Mouse (Mus musculus): ENCODE measurements around the gene Gck. TPM values are rescaled to one million over a fixed set of nuclear protein-coding genes. Genes with fewer than 3 reads are reported as not detected.

Gck gene
- polyA plus RNA-seq, 1 experiment = 0.33 TPM

GRCm38 (mm10) chr11:5988126-5988525 is 38.2 kb upstream of the Gck start:
- 77% methylated on average over 10 of the region's 10 CpGs for WGBS
- Histone ChIP-seq H3K4me1 (ENCODE audit: control insufficient read depth, insufficient read depth, insufficient read length, low read length) (no peaks in the 10 kb centered on the region), H3K27me3 (ENCODE audit: control insufficient read depth, insufficient read depth, low read length) (no peaks in the 10 kb centered on the region), H3K27ac (ENCODE audit: insufficient read depth, low read depth, low read length) (no peak overlapping the region), H3K4me3 (ENCODE audit: low read depth, low read length) (no peak overlapping the region), H3K36me3 (ENCODE audit: control insufficient read depth, insufficient read depth, low read length) (no peaks in the 10 kb centered on the region)
- TF ChIP-seq CTCF (IDR thresholded peaks at IDR 0.05; ENCODE audit: extremely low read depth, insufficient read length, insufficient replicate concordance, low read depth, low read length) (no peak), POLR2A (IDR thresholded peaks at IDR 0.05; ENCODE audit: low read depth, low read length) (no peak)

DNA sequence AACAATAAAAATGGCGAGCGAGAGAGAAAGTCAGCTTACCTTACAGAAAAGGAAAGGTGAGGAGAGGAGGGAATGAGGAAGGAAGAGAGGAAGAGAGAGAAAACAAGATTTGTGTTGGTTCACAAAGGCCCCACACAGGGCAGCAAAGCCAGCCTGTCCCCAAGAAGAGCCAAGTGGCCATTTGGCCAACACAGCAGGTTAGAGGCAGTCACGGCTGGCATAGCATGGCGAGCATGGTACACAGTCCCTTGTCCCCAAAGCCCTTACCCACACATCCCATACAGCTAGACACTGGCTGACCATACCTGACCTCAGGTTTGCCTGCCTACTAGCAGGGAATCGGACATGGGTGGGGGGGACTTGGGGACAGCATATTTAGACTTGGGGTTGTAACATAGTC is 33.7 kb upstream of the Gck start:
- Histone ChIP-seq H3K36me3 (ENCODE audit: control insufficient read depth, insufficient read depth, low read length) (no peaks in the 10 kb centered on the region), H3K27ac (ENCODE audit: insufficient read depth, low read depth, low read length) (no peak overlapping the region), H3K27me3 (ENCODE audit: control insufficient read depth, insufficient read depth, low read length) (no peaks in the 10 kb centered on the region), H3K4me3 (ENCODE audit: low read depth, low read length) (no peak overlapping the region), H3K4me1 (ENCODE audit: control insufficient read depth, insufficient read depth, insufficient read length, low read length) (peaks cover 2% of the 10 kb centered on the region)
- no peak for TF ChIP-seq POLR2A (IDR thresholded peaks at IDR 0.05; ENCODE audit: low read depth, low read length)
- no peak for TF ChIP-seq CTCF (IDR thresholded peaks at IDR 0.05; ENCODE audit: extremely low read depth, insufficient read length, insufficient replicate concordance, low read depth, low read length)
- 95% methylated on average over 5 of the region's 5 CpGs for WGBS

GRCm38 (mm10) chr11:5981323-5981722 is 31.4 kb upstream of the Gck start:
- Histone ChIP-seq H3K36me3 (ENCODE audit: control insufficient read depth, insufficient read depth, low read length) (no peaks in the 10 kb centered on the region), H3K27me3 (ENCODE audit: control insufficient read depth, insufficient read depth, low read length) (no peaks in the 10 kb centered on the region), H3K4me3 (ENCODE audit: low read depth, low read length) (no peak overlapping the region), H3K4me1 (ENCODE audit: control insufficient read depth, insufficient read depth, insufficient read length, low read length) (peaks cover 2% of the 10 kb centered on the region), H3K27ac (ENCODE audit: insufficient read depth, low read depth, low read length) (no peak overlapping the region)
- no peak for TF ChIP-seq POLR2A (IDR thresholded peaks at IDR 0.05; ENCODE audit: low read depth, low read length)
- TF ChIP-seq CTCF (IDR thresholded peaks at IDR 0.05; ENCODE audit: extremely low read depth, insufficient read length, insufficient replicate concordance, low read depth, low read length) = no peak
- WGBS = 91% methylated on average over 7 of the region's 7 CpGs

DNA sequence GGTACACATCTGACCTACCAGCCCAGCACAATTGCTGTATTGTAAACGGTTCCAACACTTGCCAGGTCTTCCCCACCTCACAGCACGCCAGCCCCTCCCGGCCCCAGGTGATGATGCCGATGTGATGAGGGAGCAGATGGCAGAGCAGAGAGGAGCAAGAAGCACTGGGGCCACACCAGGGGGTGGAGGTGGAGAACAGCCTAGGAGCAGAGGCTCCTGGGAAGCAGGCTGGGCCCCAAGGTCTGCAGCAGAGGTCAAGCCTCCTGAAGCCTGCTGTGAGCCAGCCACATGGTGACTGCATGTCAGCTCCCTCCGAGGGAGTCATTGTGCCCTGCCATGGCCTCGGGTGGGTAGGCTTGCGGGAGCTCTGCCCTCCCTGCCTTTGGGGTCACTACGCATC is 30.7 kb upstream of the Gck start:
- Histone ChIP-seq H3K27me3 (ENCODE audit: control insufficient read depth, insufficient read depth, low read length) (no peaks in the 10 kb centered on the region), H3K36me3 (ENCODE audit: control insufficient read depth, insufficient read depth, low read length) (no peaks in the 10 kb centered on the region), H3K27ac (ENCODE audit: insufficient read depth, low read depth, low read length) (no peak overlapping the region), H3K4me3 (ENCODE audit: low read depth, low read length) (no peak overlapping the region), H3K4me1 (ENCODE audit: control insufficient read depth, insufficient read depth, insufficient read length, low read length) (peaks cover 2% of the 10 kb centered on the region)
- TF ChIP-seq POLR2A (IDR thresholded peaks at IDR 0.05; ENCODE audit: low read depth, low read length) (no peak), CTCF (IDR thresholded peaks at IDR 0.05; ENCODE audit: extremely low read depth, insufficient read length, insufficient replicate concordance, low read depth, low read length) (no peak)
- 46% methylated on average over 8 of the region's 8 CpGs for WGBS

DNA sequence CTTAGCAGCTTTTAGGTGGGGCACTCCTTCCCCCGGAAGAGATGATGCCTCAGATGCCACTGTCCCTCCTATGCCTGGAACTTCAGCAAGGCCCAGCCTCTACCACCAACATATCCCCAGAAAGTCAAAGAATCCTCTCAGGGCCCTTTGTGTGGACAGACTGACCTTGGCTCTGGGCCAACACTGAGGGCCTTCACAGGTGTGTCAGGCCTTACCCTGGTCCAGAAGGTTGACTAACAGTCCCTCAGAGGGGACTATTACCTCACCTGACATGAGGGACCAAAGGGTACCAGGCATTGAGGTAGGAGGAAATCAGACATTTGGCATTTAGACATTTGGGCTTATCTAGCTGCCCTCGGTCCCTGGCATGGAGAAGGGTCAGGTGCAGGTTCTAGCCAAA is 30.2 kb upstream of the Gck start:
- Histone ChIP-seq H3K4me3 (ENCODE audit: low read depth, low read length) (no peak overlapping the region), H3K4me1 (ENCODE audit: control insufficient read depth, insufficient read depth, insufficient read length, low read length) (peaks cover 2% of the 10 kb centered on the region), H3K27ac (ENCODE audit: insufficient read depth, low read depth, low read length) (no peak overlapping the region), H3K27me3 (ENCODE audit: control insufficient read depth, insufficient read depth, low read length) (no peaks in the 10 kb centered on the region), H3K36me3 (ENCODE audit: control insufficient read depth, insufficient read depth, low read length) (no peaks in the 10 kb centered on the region)
- no peak for TF ChIP-seq CTCF (IDR thresholded peaks at IDR 0.05; ENCODE audit: extremely low read depth, insufficient read length, insufficient replicate concordance, low read depth, low read length)
- no peak for TF ChIP-seq POLR2A (IDR thresholded peaks at IDR 0.05; ENCODE audit: low read depth, low read length)
- WGBS = 51% methylated on average over 2 of the region's 2 CpGs

GRCm38 (mm10) chr11:5979088-5979487 is 29.2 kb upstream of the Gck start:
- no peaks in the 10 kb centered on the region for H3K27me3 ChIP-seq (ENCODE audit: control insufficient read depth, insufficient read depth, low read length)
- no peak overlapping the region for H3K4me3 ChIP-seq (ENCODE audit: low read depth, low read length)
- no peaks in the 10 kb centered on the region for H3K36me3 ChIP-seq (ENCODE audit: control insufficient read depth, insufficient read depth, low read length)
- peaks cover 2% of the 10 kb centered on the region for H3K4me1 ChIP-seq (ENCODE audit: control insufficient read depth, insufficient read depth, insufficient read length, low read length)
- H3K27ac ChIP-seq (ENCODE audit: insufficient read depth, low read depth, low read length) = no peak overlapping the region
- WGBS = 69% methylated on average over 7 of the region's 7 CpGs
- TF ChIP-seq POLR2A (IDR thresholded peaks at IDR 0.05; ENCODE audit: low read depth, low read length) (no peak), CTCF (IDR thresholded peaks at IDR 0.05; ENCODE audit: extremely low read depth, insufficient read length, insufficient replicate concordance, low read depth, low read length) (no peak)

DNA sequence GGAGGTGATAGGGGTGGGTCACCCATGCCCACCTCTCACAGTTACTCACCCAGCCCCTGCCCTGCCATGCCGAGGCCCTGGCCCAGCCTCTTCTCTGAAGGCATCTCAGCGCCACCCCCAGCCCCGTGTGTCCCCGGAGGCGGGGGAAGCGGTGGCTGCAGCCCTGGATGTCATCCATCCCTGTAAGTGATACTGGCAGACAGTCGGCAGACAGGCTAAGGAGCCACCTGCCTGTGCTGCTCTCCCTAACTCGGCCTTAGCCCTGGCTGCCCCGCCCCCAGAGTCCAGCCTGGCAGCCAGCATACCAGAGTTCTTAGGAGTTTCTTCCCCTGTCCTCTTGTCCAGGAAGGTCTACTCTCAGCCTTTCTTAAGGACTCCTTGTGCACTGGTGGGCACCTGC is 26.2 kb upstream of the Gck start:
- no peak for TF ChIP-seq POLR2A (IDR thresholded peaks at IDR 0.05; ENCODE audit: low read depth, low read length)
- no peak for TF ChIP-seq CTCF (IDR thresholded peaks at IDR 0.05; ENCODE audit: extremely low read depth, insufficient read length, insufficient replicate concordance, low read depth, low read length)
- 0 out of 2 replicates have a peak, but pooled peaks cover 3% of the 10 kb centered on the region for H3K36me3 ChIP-seq (ENCODE audit: control insufficient read depth, insufficient read depth, low read length)
- H3K27ac ChIP-seq (ENCODE audit: insufficient read depth, low read depth, low read length) = no peak overlapping the region
- no peak overlapping the region for H3K4me3 ChIP-seq (ENCODE audit: low read depth, low read length)
- WGBS = 44% methylated on average over 9 of the region's 9 CpGs
- peaks cover 2% of the 10 kb centered on the region for H3K4me1 ChIP-seq (ENCODE audit: control insufficient read depth, insufficient read depth, insufficient read length, low read length)
- H3K27me3 ChIP-seq (ENCODE audit: control insufficient read depth, insufficient read depth, low read length) = no peaks in the 10 kb centered on the region

DNA sequence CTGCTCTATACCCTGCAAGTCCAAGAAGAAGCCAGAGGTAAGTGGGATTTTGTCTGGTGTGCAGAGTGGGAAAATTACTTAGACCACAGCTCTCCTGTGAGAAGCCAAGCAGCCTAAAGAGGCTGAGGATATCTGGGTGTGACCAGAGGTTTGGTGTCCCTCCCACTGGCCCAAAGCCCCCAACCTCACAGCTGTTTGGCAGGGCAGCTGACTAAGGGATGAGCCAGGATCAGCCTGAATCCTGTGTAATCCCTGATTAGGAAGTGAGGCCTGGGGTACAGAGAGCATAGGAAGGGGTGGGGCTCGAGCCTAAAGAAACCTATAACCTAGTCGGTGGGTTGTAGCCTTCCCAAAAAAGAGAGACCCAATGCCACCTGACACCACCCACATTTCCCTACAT is 25.2 kb upstream of the Gck start:
- 0 out of 2 replicates have a peak, but pooled peaks cover 3% of the 10 kb centered on the region for H3K36me3 ChIP-seq (ENCODE audit: control insufficient read depth, insufficient read depth, low read length)
- no peaks in the 10 kb centered on the region for H3K27me3 ChIP-seq (ENCODE audit: control insufficient read depth, insufficient read depth, low read length)
- no peak overlapping the region for H3K27ac ChIP-seq (ENCODE audit: insufficient read depth, low read depth, low read length)
- H3K4me1 ChIP-seq (ENCODE audit: control insufficient read depth, insufficient read depth, insufficient read length, low read length) = no peaks in the 10 kb centered on the region
- TF ChIP-seq CTCF (IDR thresholded peaks at IDR 0.05; ENCODE audit: extremely low read depth, insufficient read length, insufficient replicate concordance, low read depth, low read length) = no peak
- TF ChIP-seq POLR2A (IDR thresholded peaks at IDR 0.05; ENCODE audit: low read depth, low read length) = no peak
- WGBS = 54% methylated on average over 2 of the region's 2 CpGs
- H3K4me3 ChIP-seq (ENCODE audit: low read depth, low read length) = no peak overlapping the region

All from small intestine, adult 2 months (tissue).